Mouse (Mus musculus): ENCODE results near the gene Mbd6. TPM values are rescaled to one million over a fixed set of nuclear protein-coding genes. Genes with fewer than 3 reads are reported as not detected.

The Mbd6 gene
- polyA plus RNA-seq, 1 experiment from 2014 or later = 19.4 TPM

- Histone ChIP-seq H3K4me2 (peak within 1 kb of the TSS; percentile 84), H3K27me3 (ENCODE audit: insufficient read depth, low read length) (peaks cover 20% of the 10 kb centered on the region), H3K9ac (peak within 1 kb of the TSS; percentile 48; the same call in 1 of the 2 replicates), H3K4me3 (ENCODE audit: low read depth, low read length) (peak within 1 kb of the TSS; percentile 40), H3K27ac (ENCODE audit: low read depth) (no peak within 1 kb of the TSS), H3K36me3 (ENCODE audit: insufficient read depth) (0 out of 2 replicates have a peak, but pooled peaks cover 3% of the 10 kb centered on the region), H3K9me3 (ENCODE audit: low read depth, low read length) (no peaks in the 10 kb centered on the region), H3K4me1 (ENCODE audit: insufficient read depth) (peaks cover 7% of the 10 kb centered on the region)
- peak; percentile 36 for DNase-seq
- 1% methylated on average over 53 of the region's 53 CpGs for WGBS
- ATAC-seq (ENCODE audit: insufficient read depth) = no peak
- no peak for TF ChIP-seq CTCF (IDR thresholded peaks at IDR 0.05; ENCODE audit: low read depth)
Observed at GRCm38 (mm10) chr10:127262548-127263398, 26.0 kb downstream of the Mbd6 start, which contains the start of gene Kif5a. Gene Kif5a (minus strand): TSS chr10:127263348.

DNA sequence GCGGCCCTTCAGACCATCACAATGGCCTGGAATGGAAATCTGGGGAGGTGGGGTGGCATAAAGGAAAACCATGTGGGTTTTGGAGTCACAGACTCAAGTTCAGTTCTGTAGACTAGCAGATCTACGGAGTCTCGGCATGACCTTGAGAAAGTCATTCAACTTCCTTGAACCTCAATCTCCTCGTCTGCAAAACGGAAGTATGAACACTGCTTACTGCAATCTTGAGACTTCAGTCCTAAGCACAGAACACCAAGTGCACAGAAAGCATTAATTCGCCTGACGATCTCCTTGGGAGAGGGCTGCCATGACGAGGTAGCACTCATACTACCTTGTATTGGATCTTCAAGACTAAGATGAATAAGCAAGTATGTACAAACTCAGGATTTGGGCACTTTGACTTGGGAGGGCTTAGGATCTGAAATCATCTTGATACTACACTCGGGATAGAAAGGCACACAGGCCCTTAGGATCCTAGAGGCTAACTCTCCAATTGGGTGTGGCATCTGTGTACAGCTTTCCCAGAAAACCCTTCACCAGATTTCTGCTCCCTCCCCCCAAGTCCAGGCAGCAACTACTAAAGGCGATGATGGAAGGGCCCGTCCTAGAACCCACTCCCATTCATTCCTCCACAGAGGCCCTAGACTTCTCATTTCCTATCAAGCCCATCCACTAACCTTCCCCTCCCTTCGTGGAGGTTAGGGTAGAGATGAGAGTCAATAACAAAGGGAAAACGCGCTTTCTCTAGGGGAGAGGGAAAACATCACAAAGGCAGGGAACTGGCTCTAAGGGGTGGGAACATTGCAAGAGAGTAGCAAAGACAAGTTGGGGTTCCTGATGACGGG lies 26.9 kb downstream of the Mbd6 start:
- no peaks in the 10 kb centered on the region for H3K36me3 ChIP-seq (ENCODE audit: insufficient read depth)
- no peak overlapping the region; the same call in 1 of the 2 replicates for H3K4me3 ChIP-seq (ENCODE audit: low read depth, low read length)
- H3K9ac ChIP-seq = no peak overlapping the region
- no peak for ATAC-seq (ENCODE audit: insufficient read depth)
- no peak for TF ChIP-seq CTCF (IDR thresholded peaks at IDR 0.05; ENCODE audit: low read depth)
- DNase-seq = no peak
- H3K4me2 ChIP-seq = peak overlapping the region; percentile 84
- WGBS = 68% methylated on average over 15 of the region's 15 CpGs
- peaks cover under 1% of the 10 kb centered on the region; the same call in 1 of the 2 replicates for H3K4me1 ChIP-seq (ENCODE audit: insufficient read depth)
- H3K9me3 ChIP-seq (ENCODE audit: low read depth, low read length) = no peaks in the 10 kb centered on the region
- no peak overlapping the region for H3K27ac ChIP-seq (ENCODE audit: low read depth)
- H3K27me3 ChIP-seq (ENCODE audit: insufficient read depth, low read length) = peaks cover 20% of the 10 kb centered on the region

DNA sequence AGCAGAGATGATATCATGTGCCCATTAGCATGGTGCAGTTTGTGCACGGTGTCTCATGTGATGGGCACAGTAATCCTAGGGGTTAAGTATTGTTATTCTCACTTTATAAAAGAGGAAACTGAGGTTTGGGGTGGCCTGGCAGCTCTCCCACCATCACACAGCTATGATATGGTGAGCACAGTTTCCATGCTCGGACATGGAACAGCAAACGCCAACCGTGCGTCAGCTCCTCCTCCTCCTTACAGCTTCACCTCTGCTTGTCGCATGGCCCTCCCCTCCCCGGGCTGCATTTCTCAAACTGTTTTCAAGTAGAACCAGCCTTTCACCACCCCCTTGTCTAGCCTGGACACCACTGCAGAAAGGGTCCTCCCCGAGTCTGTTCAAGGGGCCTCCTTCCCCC lies 30.3 kb downstream of the Mbd6 start:
- WGBS = 63% methylated on average over 8 of the region's 8 CpGs
- H3K4me2 ChIP-seq = no peak overlapping the region

DNA sequence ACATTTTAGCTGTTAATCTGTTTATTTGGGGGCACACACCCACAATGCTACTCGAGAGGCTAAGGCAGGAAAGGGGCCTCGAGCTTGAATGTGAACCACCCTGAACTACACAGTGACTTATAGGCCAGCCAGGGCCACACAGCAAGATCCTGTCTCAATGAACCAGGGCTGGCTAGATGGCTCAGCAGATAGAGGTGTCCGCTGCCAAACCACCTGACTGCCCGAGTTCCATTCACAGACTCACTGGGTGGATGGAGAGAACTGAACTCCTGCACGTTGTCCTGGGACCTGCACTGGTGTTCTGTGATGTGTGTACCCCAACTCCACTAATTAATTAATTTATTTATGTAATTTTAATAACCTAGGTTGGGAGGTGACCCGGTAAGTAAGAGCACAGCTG lies 31.0 kb downstream of the Mbd6 start:
- Histone ChIP-seq H3K4me2 (no peak overlapping the region), H3K4me3 (ENCODE audit: low read depth, low read length) (no peak overlapping the region), H3K27ac (ENCODE audit: low read depth) (no peak overlapping the region), H3K9me3 (ENCODE audit: low read depth, low read length) (no peaks in the 10 kb centered on the region), H3K4me1 (ENCODE audit: insufficient read depth) (no peaks in the 10 kb centered on the region), H3K36me3 (ENCODE audit: insufficient read depth) (no peaks in the 10 kb centered on the region), H3K27me3 (ENCODE audit: insufficient read depth, low read length) (peaks cover 12% of the 10 kb centered on the region; the same call in 1 of the 2 replicates), H3K9ac (no peak overlapping the region)
- DNase-seq = no peak
- TF ChIP-seq CTCF (IDR thresholded peaks at IDR 0.05; ENCODE audit: low read depth) = no peak
- no peak for ATAC-seq (ENCODE audit: insufficient read depth)
- WGBS = 69% methylated on average over 6 of the region's 6 CpGs

More for the DNA sequence above, 30.3 kb downstream of the Mbd6 start:
- ATAC-seq (ENCODE audit: insufficient read depth) (no peak), DNase-seq (no peak)
- peaks cover 18% of the 10 kb centered on the region for H3K27me3 ChIP-seq (ENCODE audit: insufficient read depth, low read length)
- no peak overlapping the region for H3K4me3 ChIP-seq (ENCODE audit: low read depth, low read length)
- H3K27ac ChIP-seq (ENCODE audit: low read depth) = no peak overlapping the region
- TF ChIP-seq CTCF (IDR thresholded peaks at IDR 0.05; ENCODE audit: low read depth) = no peak
- no peaks in the 10 kb centered on the region for H3K4me1 ChIP-seq (ENCODE audit: insufficient read depth)
- H3K36me3 ChIP-seq (ENCODE audit: insufficient read depth) = no peaks in the 10 kb centered on the region
- H3K9me3 ChIP-seq (ENCODE audit: low read depth, low read length) = no peaks in the 10 kb centered on the region
- H3K9ac ChIP-seq = no peak overlapping the region

GRCm38 (mm10) chr10:127255625-127256345 lies 33.0 kb downstream of the Mbd6 start:
- 18% methylated on average over 14 of the region's 14 CpGs for WGBS
- H3K4me1 ChIP-seq (ENCODE audit: insufficient read depth) = no peaks in the 10 kb centered on the region
- 0 out of 2 replicates have a peak overlapping the region, but pooled peaks have one; percentile 7 for H3K4me2 ChIP-seq
- no peak overlapping the region for H3K27ac ChIP-seq (ENCODE audit: low read depth)
- TF ChIP-seq CTCF (IDR thresholded peaks at IDR 0.05; ENCODE audit: low read depth) = peak; percentile 36
- no peak overlapping the region for H3K4me3 ChIP-seq (ENCODE audit: low read depth, low read length)
- DNase-seq = peak; percentile 93
- peak; percentile 85 for ATAC-seq (ENCODE audit: insufficient read depth)
- H3K9ac ChIP-seq = no peak overlapping the region
- H3K27me3 ChIP-seq (ENCODE audit: insufficient read depth, low read length) = no peaks in the 10 kb centered on the region
- H3K9me3 ChIP-seq (ENCODE audit: low read depth, low read length) = no peaks in the 10 kb centered on the region
- no peaks in the 10 kb centered on the region for H3K36me3 ChIP-seq (ENCODE audit: insufficient read depth)

DNA sequence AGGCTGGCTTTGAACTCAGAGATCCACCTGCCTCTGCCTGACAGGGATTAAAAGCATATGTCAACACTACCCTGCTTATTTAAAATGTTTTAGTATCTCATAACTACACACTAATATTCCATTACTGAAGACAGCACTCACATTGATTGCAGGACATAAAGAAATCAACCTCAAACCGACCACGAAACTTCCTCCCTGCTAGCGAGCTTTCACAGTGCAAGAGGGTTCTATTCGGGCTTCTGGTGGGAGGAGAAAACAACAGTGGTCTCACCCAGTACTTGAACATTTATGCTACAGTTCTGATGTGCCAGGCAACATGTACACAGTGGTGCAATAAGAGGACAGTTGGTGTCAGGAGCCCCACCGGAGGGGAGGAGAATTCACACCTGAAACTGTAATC lies 38.0 kb downstream of the Mbd6 start:
- no peaks in the 10 kb centered on the region for H3K9me3 ChIP-seq (ENCODE audit: low read depth, low read length)
- H3K27me3 ChIP-seq (ENCODE audit: insufficient read depth, low read length) = no peaks in the 10 kb centered on the region
- H3K36me3 ChIP-seq (ENCODE audit: insufficient read depth) = no peaks in the 10 kb centered on the region
- no peak for ATAC-seq (ENCODE audit: insufficient read depth)
- no peak overlapping the region for H3K27ac ChIP-seq (ENCODE audit: low read depth)
- no peak for TF ChIP-seq CTCF (IDR thresholded peaks at IDR 0.05; ENCODE audit: low read depth)
- no peak overlapping the region for H3K4me3 ChIP-seq (ENCODE audit: low read depth, low read length)
- H3K9ac ChIP-seq = no peak overlapping the region
- no peak overlapping the region for H3K4me2 ChIP-seq
- 80% methylated on average over 5 of the region's 5 CpGs for WGBS
- H3K4me1 ChIP-seq (ENCODE audit: insufficient read depth) = no peaks in the 10 kb centered on the region
- DNase-seq = no peak
